Mouse (Mus musculus) kidney, embryonic 16.5 days (tissue): ENCODE measurements around the gene Lipe. TPM values are rescaled to one million over a fixed set of nuclear protein-coding genes. Genes with fewer than 3 reads are reported as not detected.
"Not testable (repeated sequence)": the region's sequence is repeated elsewhere in the genome, so short reads cannot be mapped to it uniquely, and the experiment has no call there.

Experiments used
- ATAC-seq: fragments of 200-750 bp; cut with Nextera tagmentation; 2 replicates; pipeline ENCODE4 v1.8.0; 2017; ENCODE audit warnings: moderate TSS enrichment; ENCODE audit not compliant: low FRiP score, low TSS enrichment
- H3K27ac ChIP-seq: fragments of 300-500 bp; sonication (generic); 2 replicates; pipeline ENCODE4 v1.5.1; 2014; ENCODE audit warnings: low read length
- H3K27me3 ChIP-seq: fragments of 300-500 bp; sonication (generic); 2 replicates; pipeline ENCODE4 v1.6.1; 2014; ENCODE audit warnings: low read length, control low read depth, mixed read lengths; ENCODE audit not compliant: insufficient read depth
- H3K36me3 ChIP-seq: fragments of 300-500 bp; sonication (generic); 2 replicates; pipeline ENCODE4 v1.6.1; 2014; ENCODE audit warnings: low read length, control low read depth, mixed read lengths; ENCODE audit not compliant: insufficient read depth
- H3K4me1 ChIP-seq: fragments of 300-500 bp; sonication (generic); 2 replicates; pipeline ENCODE4 v1.6.1; 2014; ENCODE audit warnings: low read length, control low read depth, mixed read lengths; ENCODE audit not compliant: insufficient read depth
- H3K4me2 ChIP-seq: fragments of 300-500 bp; sonication (generic); replicated peaks from 2 replicates; pipeline ENCODE4 v1.6.1; 2014; ENCODE audit warnings: low read depth, low read length
- H3K4me3 ChIP-seq: fragments of 300-500 bp; sonication (generic); 2 replicates; pipeline ENCODE4 v1.5.1; 2014; ENCODE audit warnings: mild to moderate bottlenecking, low read length
- H3K9ac ChIP-seq: fragments of 300-500 bp; sonication (generic); replicated peaks from 2 replicates; pipeline ENCODE4 v1.6.1; 2014; ENCODE audit warnings: low read length
- H3K9me3 ChIP-seq: fragments of 300-500 bp; sonication (generic); 2 replicates; pipeline ENCODE4 v1.6.1; 2016; ENCODE audit warnings: low read length, control low read depth
- WGBS: fragments of 180-500 bp; shearing (Covaris S2); extraction: QIAGEN DNeasy Blood & Tissue Kit; methylation state at CpG from one replicate; pipeline ENCODE4 v1.1.7; 2014; 5-methylcytosine and 5-hydroxymethylcytosine counted together
- polyA plus RNA-seq: library from polyadenylated mRNA; unstranded; fragments of >200 nt; fragmentation: Nextera tagmentation; extraction: Ambion mirVana; gene quantifications from 2 replicates; pipeline ENCODE4 v1.2.1, GENCODE M21; 2015

Lipe gene
- polyA plus RNA-seq, 1 experiment from 2014 or later, result 11.9 TPM

- ATAC-seq, result peak; percentile 39; the same call in 1 of the 2 replicates
- peak overlapping the region; percentile 59; the same call in 1 of the 2 replicates for H3K27ac ChIP-seq
- WGBS, result 6% methylated on average over 5 of the region's 5 CpGs
- no peaks in the 10 kb centered on the region for H3K36me3 ChIP-seq
- H3K9ac ChIP-seq, result no peak overlapping the region
- H3K4me3 ChIP-seq, result no peak overlapping the region
- no peaks in the 10 kb centered on the region for H3K9me3 ChIP-seq
- no peaks in the 10 kb centered on the region for H3K27me3 ChIP-seq
- no peak overlapping the region for H3K4me2 ChIP-seq
- peaks cover 14% of the 10 kb centered on the region for H3K4me1 ChIP-seq
These were observed 34.6 kb upstream of the Lipe start for GRCm38 (mm10) chr7:25433007-25433541.

- Histone ChIP-seq H3K4me2 (no peak overlapping the region), H3K9ac (no peak overlapping the region), H3K36me3 (no peaks in the 10 kb centered on the region), H3K9me3 (no peaks in the 10 kb centered on the region), H3K4me3 (no peak overlapping the region), H3K4me1 (peaks cover 14% of the 10 kb centered on the region), H3K27me3 (no peaks in the 10 kb centered on the region), H3K27ac (no peak overlapping the region)
- WGBS, result 85% methylated on average over 6 of the region's 6 CpGs
- no peak for ATAC-seq
These were observed 33.9 kb upstream of the Lipe start for GRCm38 (mm10) chr7:25432381-25432780.

GRCm38 (mm10) chr7:25429886-25430784 lies 31.6 kb upstream of the Lipe start:
- Histone ChIP-seq H3K4me1 (peaks cover 11% of the 10 kb centered on the region), H3K27me3 (no peaks in the 10 kb centered on the region), H3K36me3 (no peaks in the 10 kb centered on the region), H3K4me3 (no peak overlapping the region), H3K4me2 (no peak overlapping the region), H3K9ac (no peak overlapping the region), H3K9me3 (no peaks in the 10 kb centered on the region), H3K27ac (no peak overlapping the region)
- ATAC-seq, result no peak
- 49% methylated on average over 4 of the region's 4 CpGs for WGBS

- no peaks in the 10 kb centered on the region for H3K27me3 ChIP-seq
- no peak overlapping the region for H3K4me3 ChIP-seq
- 88% methylated on average over 3 of the region's 3 CpGs for WGBS
- no peaks in the 10 kb centered on the region for H3K36me3 ChIP-seq
- no peak overlapping the region for H3K4me2 ChIP-seq
- H3K9me3 ChIP-seq, result no peaks in the 10 kb centered on the region
- no peak overlapping the region for H3K9ac ChIP-seq
- no peak for ATAC-seq
- H3K27ac ChIP-seq, result no peak overlapping the region
- H3K4me1 ChIP-seq, result peaks cover 9% of the 10 kb centered on the region
These were observed 29.8 kb upstream of the Lipe start for GRCm38 (mm10) chr7:25428321-25428720.

- Histone ChIP-seq H3K4me1 (no peaks in the 10 kb centered on the region), H3K9ac (no peak overlapping the region), H3K4me3 (no peak overlapping the region), H3K9me3 (no peaks in the 10 kb centered on the region), H3K27me3 (no peaks in the 10 kb centered on the region), H3K4me2 (no peak overlapping the region), H3K27ac (no peak overlapping the region), H3K36me3 (no peaks in the 10 kb centered on the region)
- 92% methylated on average over 5 of the region's 5 CpGs for WGBS
- no peak for ATAC-seq
These were observed 28.6 kb upstream of the Lipe start for GRCm38 (mm10) chr7:25427144-25427543.

- H3K36me3 ChIP-seq, H3K4me1 ChIP-seq, H3K9ac ChIP-seq, H3K27me3 ChIP-seq, ATAC-seq, H3K9me3 ChIP-seq, H3K27ac ChIP-seq, H3K4me3 ChIP-seq, H3K4me2 ChIP-seq: not testable (repeated sequence)
- 88% methylated on average over 4 of the region's 4 CpGs for WGBS
These were observed 27.9 kb upstream of the Lipe start for GRCm38 (mm10) chr7:25426380-25426779.

GRCm38 (mm10) chr7:25424429-25424828 lies 25.9 kb upstream of the Lipe start:
- Histone ChIP-seq H3K27me3 (no peaks in the 10 kb centered on the region), H3K27ac (no peak overlapping the region), H3K4me2 (no peak overlapping the region), H3K9ac (no peak overlapping the region), H3K4me3 (no peak overlapping the region), H3K36me3 (no peaks in the 10 kb centered on the region), H3K4me1 (no peaks in the 10 kb centered on the region), H3K9me3 (no peaks in the 10 kb centered on the region)
- peak; percentile 29; the same call in 1 of the 2 replicates for ATAC-seq
- WGBS, result 32% methylated on average over 4 of the region's 4 CpGs

GRCm38 (mm10) chr7:25422286-25422841 lies 23.9 kb upstream of the Lipe start:
- H3K36me3 ChIP-seq, result no peaks in the 10 kb centered on the region
- WGBS, result 79% methylated on average over 16 of the region's 16 CpGs
- no peak overlapping the region for H3K4me3 ChIP-seq
- H3K4me2 ChIP-seq, result no peak overlapping the region
- no peak overlapping the region for H3K27ac ChIP-seq
- H3K9ac ChIP-seq, result no peak overlapping the region
- H3K27me3 ChIP-seq, result no peaks in the 10 kb centered on the region
- H3K9me3 ChIP-seq, result no peaks in the 10 kb centered on the region
- H3K4me1 ChIP-seq, result no peaks in the 10 kb centered on the region
- no peak for ATAC-seq

GRCm38 (mm10) chr7:25419943-25420342 lies 21.4 kb upstream of the Lipe start:
- no peak overlapping the region for H3K9ac ChIP-seq
- no peaks in the 10 kb centered on the region for H3K4me1 ChIP-seq
- no peak overlapping the region for H3K27ac ChIP-seq
- H3K9me3 ChIP-seq, result no peaks in the 10 kb centered on the region
- WGBS, result 84% methylated on average over 4 of the region's 4 CpGs
- no peaks in the 10 kb centered on the region for H3K27me3 ChIP-seq
- no peak for ATAC-seq
- H3K4me2 ChIP-seq, result no peak overlapping the region
- no peaks in the 10 kb centered on the region for H3K36me3 ChIP-seq
- no peak overlapping the region for H3K4me3 ChIP-seq

GRCm38 (mm10) chr7:25419536-25419935 lies 21.0 kb upstream of the Lipe start:
- Histone ChIP-seq H3K27ac (no peak overlapping the region), H3K36me3 (no peaks in the 10 kb centered on the region), H3K4me2 (no peak overlapping the region), H3K9ac (no peak overlapping the region), H3K27me3 (no peaks in the 10 kb centered on the region), H3K4me1 (no peaks in the 10 kb centered on the region), H3K9me3 (no peaks in the 10 kb centered on the region), H3K4me3 (no peak overlapping the region)
- ATAC-seq, result no peak
- 80% methylated on average over 8 of the region's 8 CpGs for WGBS
